Mouse (Mus musculus) liver, embryonic 12.5 days (tissue): ENCODE data around the gene Twistnb. TPM values are rescaled to one million over a fixed set of nuclear protein-coding genes. Genes with fewer than 3 reads are reported as not detected.

Source experiments
- ATAC-seq: fragments of 200-750 bp; cut with Nextera tagmentation; 2 replicates; pipeline ENCODE4 v1.8.0; 2017; ENCODE audit warnings: moderate number of reproducible peaks, mild to moderate bottlenecking, moderate library complexity
- H3K27ac ChIP-seq: fragments of 300-500 bp; sonication (generic); 2 replicates; pipeline ENCODE4 v1.5.1; 2016; ENCODE audit warnings: mild to moderate bottlenecking
- H3K27me3 ChIP-seq: fragments of 300-500 bp; sonication (generic); replicated peaks from 2 replicates; pipeline ENCODE4 v1.6.1; 2016; ENCODE audit warnings: mild to moderate bottlenecking, moderate library complexity
- H3K36me3 ChIP-seq: fragments of 300-500 bp; sonication (generic); 2 replicates; pipeline ENCODE4 v1.6.1; 2016; ENCODE audit warnings: mild to moderate bottlenecking, moderate library complexity
- H3K4me1 ChIP-seq: fragments of 300-500 bp; sonication (generic); 2 replicates; pipeline ENCODE4 v1.6.1; 2016
- H3K4me2 ChIP-seq: fragments of 300-500 bp; sonication (generic); 2 replicates; pipeline ENCODE4 v1.6.1; 2016; ENCODE audit warnings: mild to moderate bottlenecking, moderate library complexity
- H3K4me3 ChIP-seq: fragments of 300-500 bp; sonication (generic); 2 replicates; pipeline ENCODE4 v1.5.1; 2016; ENCODE audit warnings: mild to moderate bottlenecking, moderate library complexity
- H3K9ac ChIP-seq: fragments of 300-500 bp; sonication (generic); 2 replicates; pipeline ENCODE4 v1.6.1; 2016; ENCODE audit warnings: mild to moderate bottlenecking, moderate library complexity
- H3K9me3 ChIP-seq: fragments of 300-500 bp; sonication (generic); replicated peaks from 2 replicates; pipeline ENCODE4 v1.6.1; 2016; ENCODE audit warnings: mild to moderate bottlenecking, moderate library complexity
- WGBS: fragments of 180-500 bp; shearing (Covaris S2); methylation state at CpG from one replicate; pipeline ENCODE4 v1.1.7; 2016; ENCODE audit not compliant: insufficient replicate concordance; 5-methylcytosine and 5-hydroxymethylcytosine counted together
- polyA plus RNA-seq: library from polyadenylated mRNA; unstranded; fragments of >200 nt; fragmentation: Nextera tagmentation; extraction: Ambion mirVana; gene quantifications from 2 replicates; pipeline ENCODE4 v1.2.1, GENCODE M21; 2016

The Twistnb gene
- polyA plus RNA-seq, 1 experiment from 2014 or later: 46.4 TPM

- no peak overlapping the region for H3K4me3 ChIP-seq
Observed at GRCm38 (mm10) chr12:33433812-33434211, 4.4 kb downstream of the Twistnb start.

GRCm38 (mm10) chr12:33434758-33435157 lies 5.3 kb downstream of the Twistnb start:
- H3K4me3 ChIP-seq: no peak overlapping the region
- 90% methylated on average over 4 of the region's 4 CpGs for WGBS
- ATAC-seq: no peak
- H3K4me2 ChIP-seq: no peak overlapping the region
- H3K9ac ChIP-seq: no peak overlapping the region
- peaks cover 47% of the 10 kb centered on the region for H3K36me3 ChIP-seq
- no peak overlapping the region for H3K27ac ChIP-seq
- H3K9me3 ChIP-seq: no peaks in the 10 kb centered on the region
- no peaks in the 10 kb centered on the region for H3K27me3 ChIP-seq
- peaks cover 14% of the 10 kb centered on the region for H3K4me1 ChIP-seq

More at GRCm38 (mm10) chr12:33433812-33434211, 4.4 kb downstream of the Twistnb start:
- Histone ChIP-seq H3K4me1 (peaks cover 17% of the 10 kb centered on the region), H3K27ac (no peak overlapping the region), H3K9me3 (no peaks in the 10 kb centered on the region), H3K4me2 (no peak overlapping the region), H3K27me3 (no peaks in the 10 kb centered on the region), H3K36me3 (peaks cover 39% of the 10 kb centered on the region), H3K9ac (no peak overlapping the region)
- no peak for ATAC-seq
- 40% methylated on average over 9 of the region's 9 CpGs for WGBS

GRCm38 (mm10) chr12:33455418-33455817 lies 26.0 kb downstream of the Twistnb start:
- Histone ChIP-seq H3K9ac (no peak overlapping the region), H3K4me2 (no peak overlapping the region), H3K9me3 (no peaks in the 10 kb centered on the region), H3K27ac (no peak overlapping the region), H3K4me3 (no peak overlapping the region), H3K4me1 (no peaks in the 10 kb centered on the region), H3K27me3 (no peaks in the 10 kb centered on the region), H3K36me3 (no peaks in the 10 kb centered on the region)
- WGBS: 67% methylated on average over 7 of the region's 7 CpGs
- no peak for ATAC-seq

GRCm38 (mm10) chr12:33456242-33456641 lies 26.8 kb downstream of the Twistnb start:
- Histone ChIP-seq H3K9me3 (no peaks in the 10 kb centered on the region), H3K4me2 (no peak overlapping the region), H3K36me3 (no peaks in the 10 kb centered on the region), H3K27ac (no peak overlapping the region), H3K27me3 (no peaks in the 10 kb centered on the region), H3K9ac (no peak overlapping the region), H3K4me1 (no peaks in the 10 kb centered on the region), H3K4me3 (no peak overlapping the region)
- no peak for ATAC-seq
- WGBS: 42% methylated on average over 5 of the region's 5 CpGs

- no peak overlapping the region for H3K27ac ChIP-seq
- H3K4me1 ChIP-seq: no peaks in the 10 kb centered on the region
- H3K4me3 ChIP-seq: no peak overlapping the region
- H3K9ac ChIP-seq: no peak overlapping the region
- H3K9me3 ChIP-seq: no peaks in the 10 kb centered on the region
- no peak for ATAC-seq
- WGBS: 25% methylated on average over 5 of the region's 5 CpGs
- H3K36me3 ChIP-seq: no peaks in the 10 kb centered on the region
- no peak overlapping the region for H3K4me2 ChIP-seq
- no peaks in the 10 kb centered on the region for H3K27me3 ChIP-seq
Observed at GRCm38 (mm10) chr12:33480975-33481374, 51.5 kb downstream of the Twistnb start.

- Histone ChIP-seq H3K9ac (no peak overlapping the region), H3K4me3 (no peak overlapping the region), H3K27me3 (no peaks in the 10 kb centered on the region), H3K27ac (no peak overlapping the region), H3K4me2 (no peak overlapping the region), H3K9me3 (no peaks in the 10 kb centered on the region), H3K4me1 (no peaks in the 10 kb centered on the region), H3K36me3 (no peaks in the 10 kb centered on the region)
- no peak for ATAC-seq
- WGBS: 52% methylated on average over 2 of the region's 2 CpGs
Observed at GRCm38 (mm10) chr12:33482931-33483330, 53.5 kb downstream of the Twistnb start.

Other genes with a start within 250 kb of the Twistnb start
- not detected in 2 replicates for gene Efcab10, start 34.8 kb upstream of the Twistnb start, polyA plus RNA-seq